Mouse (Mus musculus): ENCODE measurements around the gene Sh3yl1. TPM values are rescaled to one million over a fixed set of nuclear protein-coding genes. Genes with fewer than 3 reads are reported as not detected.

Gene Sh3yl1
- total and polyA plus RNA-seq, 3 experiments = 0.28 to 1.0 (median 0.59) TPM

- no peaks in the 10 kb centered on the region for H3K4me1 ChIP-seq (ENCODE audit: control insufficient read depth in 1 of 2, insufficient read depth in 2 of 2)
- H3K79me2 ChIP-seq (replicated peaks; ENCODE audit: control insufficient read depth, extremely low read depth, insufficient read depth, poor library complexity, severe bottlenecking) = no peaks in the 10 kb centered on the region
- no peaks in the 10 kb centered on the region for H3K27me3 ChIP-seq (replicated peaks)
- H3K9me3 ChIP-seq (replicated peaks; ENCODE audit: low read length) = no peaks in the 10 kb centered on the region
- in situ Hi-C loops (cut with MboI; ENCODE audit: low pct_ligation_motif_present, low pct_unique_long_range_greater_than_20kb, low sequenced_read_pairs) (loop anchor here (5.0 kb wide), 1 partner anchor 286 kb away; no protein-coding TSS in a partner anchor), dilution Hi-C loops (cut with MboI; ENCODE audit: extremely low pct_ligation_motif_present, extremely low pct_unique_long_range_greater_than_20kb, low sequenced_read_pairs) (no loop called here)
- no peak overlapping the region for H3K27ac ChIP-seq (ENCODE audit: insufficient read depth, low read depth)
- H3K36me3 ChIP-seq (replicated peaks in 1 of 2; ENCODE audit: control insufficient read depth in 1 of 2, insufficient read depth in 1 of 2, low read length in 1 of 2) = no peaks in the 10 kb centered on the region
- no peak overlapping the region for H3K4me3 ChIP-seq (replicated peaks in 1 of 3; ENCODE audit: low read depth in 2 of 3, low read length in 2 of 3, poor library complexity in 1 of 3)
- no peak overlapping the region for H3K9ac ChIP-seq (ENCODE audit: insufficient read depth, low read depth)
- TF ChIP-seq CHD1 (IDR thresholded peaks at IDR 0.05; ENCODE audit: low read depth, low read length) (no peak), POLR2A (IDR thresholded peaks at IDR 0.05; ENCODE audit: low read depth, low read length) (no peak), EP300 (IDR thresholded peaks at IDR 0.05; ENCODE audit: low read length) (no peak), ETS1 (conservative IDR thresholded peaks at IDR 0.05; ENCODE audit: low read depth, low read length) (no peak), ZKSCAN1 (IDR thresholded peaks at IDR 0.05; ENCODE audit: borderline replicate concordance, low read depth, low read length) (no peak), TCF12 (IDR thresholded peaks at IDR 0.05; ENCODE audit: low read depth, low read length) (no peak), ELF1 (IDR thresholded peaks at IDR 0.05; ENCODE audit: low read depth, low read length) (no peak), ZNF384 (IDR thresholded peaks at IDR 0.05; ENCODE audit: low read depth, low read length) (no peak), CHD2 (IDR thresholded peaks at IDR 0.05; ENCODE audit: low read length) (no peak), GABPA (IDR thresholded peaks at IDR 0.05; ENCODE audit: insufficient replicate concordance, low read depth, low read length) (no peak), USF2 (conservative IDR thresholded peaks at IDR 0.05; ENCODE audit: low read depth, low read length) (no peak), HCFC1 (IDR thresholded peaks at IDR 0.05; ENCODE audit: low read depth, low read length) (no peak)
- H3K4me2 ChIP-seq (ENCODE audit: insufficient read depth, low read depth, poor library complexity, severe bottlenecking) = no peak overlapping the region
- DNase-seq (ENCODE audit: extremely low read depth) = no peak
Observed at GRCm38 (mm10) chr12:30883592-30883985, 27.9 kb upstream of the Sh3yl1 start.

- Histone ChIP-seq H3K4me1 (ENCODE audit: control insufficient read depth in 1 of 2, insufficient read depth in 2 of 2) (no peaks in the 10 kb centered on the region), H3K36me3 (replicated peaks in 1 of 2; ENCODE audit: control insufficient read depth in 1 of 2, insufficient read depth in 1 of 2, low read length in 1 of 2) (no peaks in the 10 kb centered on the region), H3K27me3 (replicated peaks) (no peaks in the 10 kb centered on the region), H3K9ac (ENCODE audit: insufficient read depth, low read depth) (no peak within 1 kb of the TSS), H3K79me2 (replicated peaks; ENCODE audit: control insufficient read depth, extremely low read depth, insufficient read depth, poor library complexity, severe bottlenecking) (no peaks in the 10 kb centered on the region), H3K27ac (ENCODE audit: insufficient read depth, low read depth) (no peak within 1 kb of the TSS), H3K9me3 (replicated peaks; ENCODE audit: low read length) (no peaks in the 10 kb centered on the region), H3K4me3 (replicated peaks in 1 of 3; ENCODE audit: low read depth in 2 of 3, low read length in 2 of 3, poor library complexity in 1 of 3) (no peak within 1 kb of the TSS), H3K4me2 (ENCODE audit: insufficient read depth, low read depth, poor library complexity, severe bottlenecking) (no peak within 1 kb of the TSS)
- dilution Hi-C loops (cut with MboI; ENCODE audit: extremely low pct_ligation_motif_present, extremely low pct_unique_long_range_greater_than_20kb, low sequenced_read_pairs) (no loop called here), in situ Hi-C loops (cut with MboI; ENCODE audit: low pct_ligation_motif_present, low pct_unique_long_range_greater_than_20kb, low sequenced_read_pairs) (loop anchor here (5.0 kb wide), 1 partner anchor 287 kb away; no protein-coding TSS in a partner anchor)
- no peak for TF ChIP-seq MAX (IDR thresholded peaks at IDR 0.05; ENCODE audit: low read length)
- TF ChIP-seq SMC3 (IDR thresholded peaks at IDR 0.05; ENCODE audit: low read depth, low read length) = no peak
- TF ChIP-seq HCFC1 (IDR thresholded peaks at IDR 0.05; ENCODE audit: low read depth, low read length) = no peak
- no peak for TF ChIP-seq JUN (IDR thresholded peaks at IDR 0.05; ENCODE audit: insufficient read depth, low read depth, low read length)
- TF ChIP-seq ETS1 (conservative IDR thresholded peaks at IDR 0.05; ENCODE audit: low read depth, low read length) = no peak
- TF ChIP-seq ZKSCAN1 (IDR thresholded peaks at IDR 0.05; ENCODE audit: borderline replicate concordance, low read depth, low read length) = no peak
- no peak for DNase-seq (ENCODE audit: extremely low read depth)
Observed at GRCm38 (mm10) chr12:30883986-30884621, 27.4 kb upstream of the Sh3yl1 start, which contains the start of gene Alkal2. Alkal2 (plus strand) TSS chr12:30884322.

Data from CH12.LX (cell line).